Mouse (Mus musculus) embryo, embryonic 10.5 days (tissue): ENCODE measurements at regions not wholly inside any gene's neighbourhood (a gene's known extent, or its start where the extent isn't known, plus 50 kb on each side); places are given as distances from the start of the nearest gene placed in this dataset.

Source experiments
- DNase-seq: peaks from one replicate; pipeline ENCODE4 v3.0.0-alpha.2; 2015; ENCODE audit warnings: low spot score

DNA sequence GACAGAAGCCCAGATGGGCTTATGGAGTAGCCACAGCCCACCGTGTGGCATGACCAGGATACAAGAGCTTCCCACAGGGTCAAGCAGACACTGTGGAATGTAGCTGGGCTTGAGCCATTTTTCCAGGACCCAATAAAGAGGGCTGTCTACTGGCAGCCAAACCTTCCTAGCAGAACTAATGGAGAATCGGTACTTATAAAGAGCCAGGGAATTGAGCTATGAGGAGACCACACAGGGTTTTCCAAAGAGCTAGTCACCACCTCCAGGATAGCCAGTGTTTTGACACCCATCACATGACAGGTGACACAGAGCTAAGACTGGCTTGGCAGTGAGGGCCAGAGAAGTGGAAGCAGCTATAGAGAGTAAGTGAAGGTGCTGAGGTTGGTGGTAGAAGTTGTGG is 149.9 kb downstream of the Map2k4 start:
- no peak for DNase-seq

DNA sequence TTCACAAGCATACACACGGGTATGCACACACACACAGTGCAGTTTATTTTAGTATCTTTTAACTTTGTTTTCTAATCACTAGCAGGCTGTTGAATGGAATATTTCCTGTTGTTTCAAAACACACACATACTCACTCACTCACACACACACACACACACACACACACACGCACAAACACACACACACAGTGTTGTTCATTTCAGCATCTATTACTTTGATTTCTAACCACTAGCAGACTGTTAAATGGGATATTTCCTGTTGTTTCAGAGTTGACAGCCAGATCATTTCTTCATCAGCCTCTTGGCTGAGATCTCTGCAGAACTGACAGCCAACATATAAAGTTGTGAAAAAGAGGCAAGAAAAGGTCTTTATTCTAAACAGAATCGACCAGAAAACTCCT is 150.9 kb downstream of the Map2k4 start:
- no peak for DNase-seq

DNA sequence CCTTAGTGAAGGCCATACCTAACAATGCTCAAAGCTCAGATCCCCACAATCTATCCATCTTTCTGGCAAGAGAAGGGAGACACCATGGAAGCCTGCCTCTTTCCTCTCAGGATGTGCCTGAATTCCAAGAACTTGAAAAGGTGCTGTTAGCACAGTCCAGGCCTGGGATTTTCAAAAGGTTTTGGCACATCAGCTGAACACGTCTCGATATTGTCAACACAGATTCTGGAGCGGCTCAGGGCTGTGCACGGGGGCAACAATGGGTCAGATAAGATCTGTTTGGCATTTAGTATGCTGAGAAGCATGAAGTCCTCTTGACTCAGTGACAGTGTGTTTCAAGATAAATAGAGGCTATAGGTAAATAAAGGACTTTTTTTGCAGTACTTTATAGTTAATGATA is 152.8 kb downstream of the Map2k4 start:
- DNase-seq: no peak

DNA sequence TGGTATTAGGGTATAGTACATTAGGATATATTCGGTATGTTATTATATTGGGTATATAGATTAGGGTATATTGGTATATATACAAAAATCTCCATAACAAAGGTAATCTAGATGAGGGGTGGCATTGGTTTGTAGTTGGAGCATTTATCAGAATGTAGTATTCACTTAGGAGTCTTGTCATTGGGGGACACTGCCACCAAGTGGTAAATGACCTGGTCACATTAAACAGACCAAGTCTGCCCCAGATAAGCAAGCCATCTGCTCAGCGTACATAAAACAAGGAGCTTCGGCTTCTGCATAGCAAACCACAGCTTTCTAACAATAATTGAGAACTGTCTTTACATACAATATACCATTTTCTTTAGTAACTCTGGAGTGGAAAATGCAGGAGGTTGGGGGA is 156.9 kb downstream of the Map2k4 start:
- peak; percentile 68 for DNase-seq

DNA sequence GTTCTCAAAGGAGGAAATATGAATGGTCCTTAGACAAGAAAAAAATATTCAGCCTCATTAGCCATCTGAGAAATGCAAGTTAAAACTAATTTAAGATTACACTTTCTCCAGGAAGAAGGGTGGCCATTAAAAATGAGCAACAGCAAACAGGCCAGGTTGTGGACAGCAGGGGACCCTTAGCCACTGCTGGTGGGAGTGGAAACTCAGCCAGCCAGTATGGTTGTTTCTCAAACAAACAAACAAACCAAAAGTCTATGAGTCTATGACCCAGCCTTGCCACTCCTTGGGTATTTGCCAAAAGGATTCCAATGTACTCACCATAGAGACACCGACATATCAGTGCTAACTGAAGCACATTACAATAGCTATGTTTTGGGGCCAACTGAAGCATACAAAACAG is 157.7 kb downstream of the Map2k4 start:
- DNase-seq: no peak

DNA sequence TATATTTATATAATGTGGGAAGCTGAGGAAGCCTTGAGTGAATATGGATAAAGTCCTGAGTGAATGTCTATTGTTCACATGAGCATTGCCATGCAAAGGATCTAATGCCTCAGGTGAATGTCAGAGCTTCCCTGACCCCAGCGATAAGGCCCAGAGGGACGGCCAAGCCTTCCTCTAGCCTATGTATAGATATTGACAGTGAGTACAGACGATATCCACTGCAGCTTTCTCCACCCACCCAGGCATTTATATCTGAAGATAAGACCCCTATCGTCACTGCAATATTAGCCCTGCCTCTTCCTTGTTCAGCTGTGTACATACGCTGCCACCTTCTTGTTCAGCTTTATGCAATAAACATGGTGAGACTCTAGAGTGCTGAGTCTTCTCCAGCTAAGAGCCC is 158.8 kb downstream of the Map2k4 start:
- no peak for DNase-seq

DNA sequence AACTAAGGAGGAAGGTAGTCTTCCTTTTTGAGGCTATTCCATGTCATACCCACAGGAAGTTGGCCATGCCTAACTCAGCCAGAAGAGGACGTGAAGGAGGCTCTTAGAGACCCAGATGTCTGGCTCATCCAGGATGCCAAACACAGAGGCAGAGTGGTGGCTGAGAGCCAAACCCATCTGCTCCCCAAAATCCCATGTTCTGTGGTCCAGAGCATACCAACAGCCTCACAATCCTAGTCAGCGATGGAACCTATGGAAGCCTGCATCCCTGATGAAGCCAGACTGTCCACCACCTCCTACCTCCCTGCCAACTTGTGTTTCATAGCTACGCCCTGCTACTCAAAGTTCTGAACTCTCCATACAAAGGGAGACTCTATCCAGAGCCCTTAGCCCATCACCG is 169.1 kb downstream of the Map2k4 start:
- no peak for DNase-seq

DNA sequence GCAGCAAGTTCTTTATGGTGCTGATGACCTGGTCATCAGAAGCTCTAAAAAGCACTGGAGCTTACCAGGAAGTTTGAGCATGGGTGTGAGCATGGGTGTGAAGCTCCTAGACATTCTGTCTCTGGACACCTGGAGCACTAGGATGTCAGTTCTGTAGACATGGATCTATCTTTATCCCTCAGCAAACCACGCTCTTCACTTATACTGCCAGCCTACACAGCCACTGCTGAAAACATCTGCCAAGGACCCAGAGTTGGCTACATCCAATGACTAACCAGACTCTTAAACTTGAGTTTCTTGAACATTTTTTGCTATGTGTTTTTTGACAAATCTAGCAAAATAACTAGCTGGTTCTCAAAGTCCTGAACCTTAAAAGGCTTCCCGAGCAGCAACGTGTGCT is 177.6 kb downstream of the Map2k4 start:
- no peak for DNase-seq

DNA sequence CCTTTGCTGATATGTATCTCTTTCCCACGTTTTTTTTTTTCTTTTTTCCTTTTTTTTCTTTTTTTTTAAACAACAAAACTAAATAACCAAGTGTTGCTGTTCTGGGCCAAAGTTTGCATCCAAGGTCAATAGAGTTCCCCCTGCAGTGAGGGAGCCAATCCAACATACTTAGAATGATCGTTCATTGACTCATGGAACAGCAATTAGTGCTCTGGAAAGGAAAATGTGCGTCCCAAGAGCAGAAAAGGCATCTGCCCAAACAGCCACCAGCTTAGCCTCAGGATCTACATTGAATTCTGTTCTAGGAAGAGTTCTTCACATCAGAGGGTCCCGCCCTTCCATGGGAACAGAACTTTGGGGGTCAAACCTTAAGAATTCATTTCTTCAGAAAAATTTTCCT is 179.0 kb downstream of the Map2k4 start:
- DNase-seq: no peak

DNA sequence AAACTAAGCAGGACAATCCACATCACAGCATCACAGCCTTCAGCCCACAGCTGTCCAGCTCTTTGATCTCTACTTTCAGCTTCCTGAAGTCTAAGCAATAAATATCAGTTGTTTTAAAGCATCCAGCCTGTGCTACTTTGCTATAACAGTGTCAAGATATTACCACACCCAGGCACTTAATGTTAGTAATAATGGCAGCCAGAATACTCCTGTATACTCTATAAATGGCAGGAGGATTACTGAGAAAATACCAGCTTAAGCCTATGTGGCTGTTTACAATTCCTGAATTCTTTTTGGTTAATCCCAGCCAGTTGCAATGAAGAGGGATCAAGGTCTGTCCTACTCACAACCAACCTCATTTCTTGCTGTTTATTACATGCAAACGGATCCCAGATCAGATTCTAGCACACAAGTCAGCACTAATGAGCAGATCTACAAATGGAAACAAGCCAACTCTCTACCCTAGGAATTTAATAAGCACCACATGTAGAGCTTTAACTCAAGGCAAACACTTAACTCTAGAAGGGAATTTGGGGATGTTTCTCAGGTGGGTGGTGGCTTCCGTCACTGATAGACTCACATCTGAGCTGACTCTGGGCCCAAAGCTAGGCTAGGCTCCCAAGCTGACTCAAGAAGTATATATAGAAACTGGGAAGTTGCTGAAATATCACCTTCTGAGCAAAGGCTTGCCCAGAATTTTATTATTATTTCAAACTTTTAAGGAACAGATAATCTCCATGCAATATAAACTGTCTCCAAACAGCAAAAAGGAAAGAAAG is 190.6 kb downstream of the Map2k4 start:
- DNase-seq: no peak

DNA sequence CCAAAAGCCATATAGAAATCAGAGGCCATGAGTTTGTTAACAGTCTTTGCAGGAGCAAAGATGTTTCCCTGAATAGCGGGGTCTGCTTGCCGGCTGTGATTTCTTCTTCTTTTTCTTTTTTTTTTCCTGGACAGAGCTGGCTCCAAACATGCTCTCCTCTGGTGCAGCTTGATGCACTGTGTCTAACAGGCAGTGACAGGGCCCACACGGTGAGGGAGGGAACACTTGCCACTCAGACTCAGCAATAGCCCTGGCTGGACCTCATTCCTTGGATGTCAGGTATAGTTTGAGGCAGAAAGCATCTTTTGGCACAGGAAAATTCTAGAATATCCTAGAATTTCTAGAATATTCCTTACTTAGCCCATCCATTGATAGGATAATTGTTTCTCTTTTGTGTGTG is 199.6 kb downstream of the Map2k4 start:
- no peak for DNase-seq

DNA sequence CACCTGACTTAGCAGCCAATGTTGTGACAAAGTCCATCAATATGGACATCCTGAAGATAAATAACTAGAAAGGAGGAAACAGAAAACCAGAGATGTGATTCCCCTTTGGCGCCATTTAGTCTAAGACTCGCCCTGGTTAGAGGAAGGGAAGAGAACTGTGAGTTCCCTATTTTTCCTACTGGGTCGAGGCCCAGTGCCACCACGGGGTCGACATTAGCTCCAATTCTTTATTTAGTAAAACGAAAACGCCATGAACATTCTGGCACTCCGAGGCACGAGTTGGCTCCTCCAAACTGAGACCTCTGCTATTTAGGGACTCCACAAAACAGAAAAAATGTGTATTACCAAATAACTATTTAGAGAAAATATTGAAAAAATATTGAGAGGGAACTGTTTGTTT is 220.3 kb downstream of the Map2k4 start:
- no peak for DNase-seq

DNA sequence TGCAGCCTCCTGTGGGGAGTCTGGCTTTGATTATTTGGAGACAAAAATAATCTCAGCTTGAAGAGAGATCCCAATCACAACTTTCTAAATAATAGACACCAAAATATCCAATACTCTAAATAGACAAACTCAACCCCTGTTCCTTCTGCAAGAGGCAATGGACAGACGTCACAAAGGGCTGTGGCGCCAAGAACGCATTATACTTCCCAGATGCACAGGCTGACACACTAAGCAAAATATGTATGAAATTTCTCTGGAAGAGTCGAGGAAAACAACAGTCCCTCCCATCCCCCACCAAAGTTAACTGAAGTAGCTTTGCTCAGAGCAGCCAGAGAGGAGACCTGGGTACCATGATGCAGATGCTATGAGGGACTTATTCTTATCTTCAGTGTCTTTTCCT is 229.9 kb downstream of the Map2k4 start:
- no peak for DNase-seq

DNA sequence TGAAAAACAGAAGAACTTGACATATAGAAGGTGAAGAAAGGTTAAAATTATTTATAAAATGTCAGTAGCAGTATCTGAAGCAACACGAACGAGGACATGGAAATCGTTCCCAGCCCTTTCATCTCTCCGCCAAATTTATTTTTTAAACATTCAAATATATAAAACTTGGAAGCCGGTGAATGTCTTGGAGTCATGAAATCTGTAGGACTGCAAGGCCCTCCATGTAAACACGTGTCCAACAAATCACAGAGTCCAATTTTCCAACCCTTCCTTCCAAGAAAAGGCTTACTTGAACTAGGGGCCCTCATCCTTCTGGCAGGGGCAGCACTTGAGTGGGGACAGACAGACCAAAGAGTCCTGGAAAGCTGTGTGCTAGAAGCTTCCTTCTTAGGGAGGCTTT is 237.0 kb downstream of the Map2k4 start:
- DNase-seq: no peak

DNA sequence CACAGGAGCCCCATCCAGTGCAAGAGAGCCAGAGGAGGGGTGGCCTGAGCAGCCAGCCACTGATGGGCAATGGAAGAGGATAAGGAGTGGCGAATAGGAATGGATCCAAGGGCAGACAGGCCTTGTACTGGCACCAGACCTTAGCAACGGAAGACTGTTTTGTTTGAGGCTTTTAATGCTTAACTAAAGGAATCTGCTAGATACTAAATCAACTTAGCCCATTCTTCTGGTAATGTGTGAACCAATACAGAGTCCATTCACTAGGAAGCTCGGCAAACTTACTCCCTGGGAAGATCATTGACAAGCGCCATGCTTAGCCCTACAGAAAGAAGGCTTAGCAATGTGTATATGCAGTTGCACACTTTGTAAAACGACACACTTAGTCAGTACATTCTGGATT is 243.8 kb downstream of the Map2k4 start:
- no peak for DNase-seq

DNA sequence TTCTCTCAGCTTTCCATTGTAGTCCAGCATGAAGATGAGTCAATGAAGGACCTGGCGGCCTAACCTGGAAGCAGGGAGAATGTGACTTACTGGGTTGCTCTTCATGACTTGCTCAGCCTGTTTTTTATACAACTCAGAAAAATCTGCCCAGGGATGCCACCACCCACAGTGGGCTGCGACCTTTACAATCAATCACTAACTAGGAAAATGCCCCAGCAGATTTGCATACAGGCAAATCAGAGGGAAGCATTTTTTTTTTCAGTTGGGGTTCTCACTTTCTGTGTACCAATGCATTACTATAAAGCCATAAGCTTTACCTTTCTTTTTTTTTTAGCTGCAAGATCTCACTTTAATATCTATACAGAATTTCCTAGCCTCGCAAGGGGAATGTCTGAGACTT is 244.5 kb downstream of the Map2k4 start:
- no peak for DNase-seq

DNA sequence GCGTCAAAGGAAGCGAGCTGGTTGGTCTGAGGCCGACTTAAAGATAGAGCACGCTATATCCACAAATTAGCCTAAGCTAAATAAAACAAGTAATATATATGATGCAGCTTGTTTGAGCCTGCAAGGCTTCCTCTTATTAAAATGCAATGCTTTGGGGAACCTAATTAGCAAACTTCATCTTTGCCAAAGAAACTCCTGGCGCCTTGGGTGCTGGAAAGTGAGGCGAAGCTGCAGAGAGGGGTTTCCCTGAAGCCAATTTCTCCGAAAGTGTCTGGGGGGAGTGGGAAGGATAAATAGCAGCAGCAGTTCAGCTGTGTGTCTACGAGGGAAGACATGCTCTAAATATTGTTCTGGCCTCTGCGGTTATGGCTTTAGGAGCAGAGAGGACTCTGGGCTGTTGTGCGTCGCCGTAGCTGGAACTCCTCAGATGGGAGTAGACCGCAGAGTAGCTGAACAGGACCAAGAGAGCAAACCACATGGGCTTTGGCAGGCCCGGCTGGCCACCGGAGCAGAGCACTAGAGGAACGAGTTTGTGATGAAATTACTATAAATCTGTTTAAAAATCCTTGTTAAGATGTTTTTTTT is 251.0 kb downstream of the Map2k4 start:
- DNase-seq: no peak

DNA sequence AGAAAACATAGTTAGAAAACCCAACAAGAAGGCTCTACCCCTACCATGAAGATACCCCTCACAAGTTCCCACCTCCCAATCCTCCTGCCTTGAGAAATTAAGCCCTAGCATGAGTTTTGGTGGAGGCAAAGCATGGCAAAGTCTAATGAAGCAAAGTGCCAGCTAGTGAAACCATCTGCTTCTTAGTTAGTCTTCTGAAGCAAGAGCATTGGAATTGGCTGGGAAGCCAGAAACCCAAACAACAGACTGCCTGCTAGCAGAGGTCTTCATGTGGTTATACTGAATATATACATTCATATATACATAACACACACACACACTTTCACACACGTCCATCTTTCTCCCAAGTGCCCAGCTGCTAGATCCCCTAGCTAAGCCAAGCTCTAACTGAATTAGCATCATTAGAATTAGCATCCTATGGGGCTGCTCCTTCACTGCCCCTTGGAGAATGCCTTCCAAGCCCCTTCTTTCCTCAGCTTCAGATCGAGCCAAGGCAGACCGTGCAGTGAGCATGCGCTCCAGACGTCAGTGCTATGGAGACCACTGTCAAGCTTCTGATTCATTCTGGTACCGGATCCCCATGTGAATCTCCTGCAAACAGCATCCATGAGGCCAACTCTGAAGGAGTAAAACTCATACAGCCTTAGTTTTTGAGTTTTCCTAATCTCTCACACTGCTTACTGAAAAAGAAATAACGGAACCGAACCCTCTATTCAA is 252.2 kb downstream of the Map2k4 start:
- no peak for DNase-seq

DNA sequence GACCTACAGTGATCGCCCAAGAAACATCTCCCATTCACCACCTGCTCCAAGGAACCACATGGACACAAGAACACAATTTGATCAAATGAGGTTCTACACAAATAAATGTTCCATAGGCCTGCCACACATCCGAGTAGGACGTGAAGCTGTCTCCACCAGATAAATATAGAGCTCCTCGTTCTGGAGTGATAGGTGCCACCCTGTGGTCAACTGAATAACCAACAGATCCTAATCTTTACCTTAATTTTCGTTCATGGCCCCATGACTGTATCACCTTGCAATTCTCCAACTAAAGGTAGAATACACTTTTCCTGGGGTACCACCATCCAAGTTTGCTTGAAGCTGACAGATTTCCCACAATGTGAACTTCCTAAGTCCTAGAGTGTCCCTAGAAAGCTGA is 257.4 kb downstream of the Map2k4 start:
- DNase-seq: no peak

DNA sequence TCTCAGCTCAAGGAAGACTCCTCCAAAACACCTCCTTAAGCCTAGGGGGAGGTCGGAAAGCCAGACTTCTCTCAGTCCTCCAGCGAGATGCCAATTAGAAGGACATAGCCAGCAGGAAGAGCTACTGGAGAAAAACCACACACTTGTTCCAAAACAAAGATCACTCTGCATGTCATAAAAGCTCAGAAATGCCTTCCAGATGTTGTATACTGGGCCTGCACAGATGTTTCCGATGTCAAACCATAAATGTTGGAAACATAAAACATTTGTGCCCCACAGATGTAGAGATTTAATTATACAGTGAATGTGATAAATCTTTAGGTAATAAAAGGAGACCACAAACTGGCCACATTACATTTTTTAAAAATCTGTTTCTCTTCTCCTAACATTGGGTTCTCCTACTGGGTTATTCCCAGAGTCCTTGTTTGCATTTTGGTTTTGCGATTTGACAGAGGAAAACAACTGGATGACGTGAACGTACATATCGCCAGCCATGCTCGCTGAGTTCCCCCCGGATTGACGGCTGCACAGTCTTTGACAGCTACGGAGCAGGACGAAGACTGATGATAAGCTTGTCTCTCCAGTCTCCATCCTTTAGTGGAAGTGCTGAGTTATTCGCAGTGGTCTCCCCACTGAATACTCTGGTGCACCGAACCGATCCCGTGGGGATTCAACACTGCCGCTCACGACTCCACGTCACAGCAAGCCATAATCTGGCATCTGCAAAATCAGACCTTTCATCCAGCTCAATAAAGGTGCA is 235.5 kb upstream of the Myocd start:
- DNase-seq: peak; percentile 28

DNA sequence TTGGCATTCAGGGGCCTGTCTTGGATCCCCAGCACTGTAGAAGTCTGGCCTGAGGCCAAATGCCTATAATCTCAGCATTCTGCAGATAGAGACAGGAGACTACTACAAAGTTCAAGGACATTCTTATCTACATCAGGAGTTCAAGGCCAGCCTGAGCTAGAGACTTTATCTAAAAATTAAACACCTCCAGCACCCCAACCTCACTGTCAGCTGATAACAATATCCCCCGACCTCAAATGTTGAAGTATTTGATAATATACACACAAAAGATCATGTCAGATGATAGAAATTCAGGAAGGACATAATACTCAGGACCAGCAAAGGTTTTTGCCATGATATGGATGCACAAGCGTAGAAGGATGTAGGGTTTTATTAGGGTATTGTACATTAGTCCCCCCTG is 228.2 kb upstream of the Myocd start:
- no peak for DNase-seq

DNA sequence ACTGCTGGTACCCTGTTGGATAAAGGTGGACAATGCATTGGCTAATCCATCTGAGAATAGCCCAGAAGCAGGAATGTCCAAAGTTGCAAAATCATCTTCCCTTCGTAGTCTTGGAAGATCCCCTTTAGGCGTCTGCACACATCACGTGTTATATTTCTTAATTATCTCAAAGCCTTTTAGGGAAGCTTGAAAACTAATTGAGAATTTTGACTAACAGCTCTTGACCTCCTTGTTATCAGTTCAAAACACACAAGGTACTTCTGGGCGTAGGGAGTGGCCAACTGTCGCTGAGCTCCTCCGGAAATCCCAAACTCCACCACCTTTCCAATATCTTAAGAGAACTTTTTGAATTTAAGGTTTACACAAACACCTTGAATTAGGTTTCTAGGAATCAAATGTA is 227.6 kb upstream of the Myocd start:
- no peak for DNase-seq

DNA sequence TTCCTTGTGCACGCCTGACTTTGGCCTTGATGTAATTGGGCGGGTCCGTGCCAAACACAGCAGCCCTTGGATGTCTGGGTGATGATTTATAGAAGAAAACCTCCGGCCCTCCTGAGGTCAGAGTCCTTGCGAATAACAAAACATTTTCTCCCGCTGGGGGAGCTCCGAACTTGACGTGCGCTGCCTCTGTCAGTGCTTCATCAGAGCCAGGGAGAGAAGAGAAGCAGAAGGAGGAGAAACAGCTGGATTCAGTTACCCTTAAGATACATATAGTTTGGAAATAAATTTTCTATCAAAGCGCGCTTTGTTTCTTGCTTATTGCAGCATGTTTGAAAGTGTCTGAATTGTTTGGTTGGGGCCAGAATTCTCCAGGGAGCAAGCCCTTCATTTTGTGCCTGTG is 225.2 kb upstream of the Myocd start:
- DNase-seq: peak; percentile 65
